Mouse (Mus musculus) MEL (cell line): ENCODE measurements around the gene Enoph1. TPM values are rescaled to one million over a fixed set of nuclear protein-coding genes. Genes with fewer than 3 reads are reported as not detected.

ENCODE experiments used
- DNase-seq: peaks from one replicate; pipeline ENCODE4 v3.0.0; 2011; ENCODE audit warnings: low read depth, low spot score
- H3K27ac ChIP-seq: 2 replicates; pipeline ENCODE4 v1.5.1; 2012; ENCODE audit warnings: low read depth, mild to moderate bottlenecking, control low read depth, low read length, moderate library complexity; ENCODE audit not compliant: control insufficient read depth
- H3K27me3 ChIP-seq, 2 experiments: fragments of 150-350 bp in 1 of 2; sonication (generic) in 1 of 2; 2 replicates each; pipeline ENCODE4 v1.6.1; 2012; ENCODE audit warnings: low read length in 2 of 2, mild to moderate bottlenecking in 2 of 2, improper control_type of control experiment in 1 of 2, moderate library complexity in 1 of 2; ENCODE audit not compliant: insufficient read depth in 2 of 2, control insufficient read depth in 1 of 2
- H3K36me3 ChIP-seq, 2 experiments: 2 replicates each; pipeline ENCODE4 v1.6.1; 2012 to 2014; ENCODE audit warnings: low read length in 2 of 2, improper control_type of control experiment in 1 of 2, inconsistent platforms in 1 of 2, mild to moderate bottlenecking in 1 of 2; ENCODE audit not compliant: insufficient read depth in 2 of 2, control insufficient read depth in 1 of 2
- H3K4me1 ChIP-seq, 2 experiments: fragments of 150-350 bp in 1 of 2; sonication (generic) in 1 of 2; 2 replicates each; pipeline ENCODE4 v1.6.1; 2012; ENCODE audit warnings: low read length in 2 of 2, improper control_type of control experiment in 1 of 2, mild to moderate bottlenecking in 1 of 2; ENCODE audit not compliant: insufficient read depth in 2 of 2, control insufficient read depth in 1 of 2
- H3K4me3 ChIP-seq, 2 experiments: fragments of 150-350 bp in 1 of 2; sonication (generic) in 1 of 2; 2 replicates each; pipeline ENCODE4 v1.5.1; 2012; ENCODE audit warnings: low read depth in 2 of 2, low read length in 2 of 2, mild to moderate bottlenecking in 2 of 2, moderate library complexity in 2 of 2, control low read depth in 1 of 2, improper control_type of control experiment in 1 of 2; ENCODE audit not compliant: control insufficient read depth in 1 of 2, insufficient read depth in 1 of 2
- H3K79me2 ChIP-seq: 2 replicates; pipeline ENCODE4 v1.6.1; 2012; ENCODE audit warnings: mild to moderate bottlenecking, low read length, moderate library complexity; ENCODE audit not compliant: control insufficient read depth, poor library complexity, insufficient read depth
- H3K9ac ChIP-seq: 2 replicates; pipeline ENCODE4 v1.6.1; 2012; ENCODE audit warnings: low read depth, mild to moderate bottlenecking, control low read depth, low read length, moderate library complexity; ENCODE audit not compliant: control insufficient read depth, poor library complexity, severe bottlenecking
- H3K9me3 ChIP-seq: fragments of 150-350 bp; sonication (generic); replicated peaks from 2 replicates; pipeline ENCODE4 v1.6.1; 2012; ENCODE audit warnings: mild to moderate bottlenecking, low read length, improper control_type of control experiment, moderate library complexity; ENCODE audit not compliant: insufficient read depth
- BHLHE40 ChIP-seq: IDR thresholded peaks from 2 replicates; pipeline ENCODE4 v1.6.1; 2012; ENCODE audit warnings: low read depth, mild to moderate bottlenecking, inconsistent platforms, low read length, improper control_type of control experiment, borderline replicate concordance
- CTCF ChIP-seq, 3 experiments: IDR thresholded peaks in 2 of 3; conservative IDR thresholded peaks in 1 of 3; 2 replicates each; pipeline ENCODE4 v1.5.1; 2011 to 2012; ENCODE audit warnings: low read length in 3 of 3, low read depth in 2 of 3, mild to moderate bottlenecking in 2 of 3, improper control_type of control experiment in 1 of 3, inconsistent platforms in 1 of 3, mixed read lengths in 1 of 3, moderate library complexity in 1 of 3; ENCODE audit not compliant: control insufficient read depth in 1 of 3, insufficient read depth in 1 of 3, poor library complexity in 1 of 3, severe bottlenecking in 1 of 3
- ELF1 ChIP-seq: IDR thresholded peaks from 2 replicates; pipeline ENCODE4 v1.6.1; 2014; ENCODE audit warnings: low read depth, mild to moderate bottlenecking, inconsistent platforms, low read length, improper control_type of control experiment, moderate library complexity
- ETS1 ChIP-seq: IDR thresholded peaks from 2 replicates; pipeline ENCODE4 v1.6.1; 2012; ENCODE audit warnings: low read depth, mild to moderate bottlenecking, inconsistent platforms, low read length, improper control_type of control experiment, moderate library complexity
- GATA1 ChIP-seq: IDR thresholded peaks from 2 replicates; pipeline ENCODE4 v1.6.1; 2011; ENCODE audit warnings: low read depth, low read length, improper control_type of control experiment
- MAZ ChIP-seq: IDR thresholded peaks from 2 replicates; pipeline ENCODE4 v1.6.1; 2012; ENCODE audit warnings: low read depth, mild to moderate bottlenecking, inconsistent platforms, low read length, improper control_type of control experiment
- MYB ChIP-seq: IDR thresholded peaks from 2 replicates; pipeline ENCODE4 v1.6.1; 2011; ENCODE audit warnings: mild to moderate bottlenecking, low read depth, low read length, improper control_type of control experiment
- POLR2A ChIP-seq, 2 experiments: IDR thresholded peaks; 2 replicates each; pipeline ENCODE4 v1.6.1; 2011 to 2012; ENCODE audit warnings: low read length in 2 of 2, mild to moderate bottlenecking in 2 of 2, control low read depth in 1 of 2, improper control_type of control experiment in 1 of 2, low read depth in 1 of 2, moderate library complexity in 1 of 2; ENCODE audit not compliant: control insufficient read depth in 1 of 2, insufficient read depth in 1 of 2, poor library complexity in 1 of 2
- RAD21 ChIP-seq: IDR thresholded peaks from 2 replicates; pipeline ENCODE4 v1.6.1; 2011; ENCODE audit warnings: mild to moderate bottlenecking, low read depth, low read length, improper control_type of control experiment
- RCOR1 ChIP-seq: IDR thresholded peaks from 2 replicates; pipeline ENCODE4 v1.6.1; 2012; ENCODE audit warnings: low read depth, mild to moderate bottlenecking, inconsistent platforms, low read length, improper control_type of control experiment
- SMC3 ChIP-seq: IDR thresholded peaks from 2 replicates; pipeline ENCODE4 v1.6.1; 2011; ENCODE audit warnings: low read depth, low read length, improper control_type of control experiment
- TBP ChIP-seq: IDR thresholded peaks from 2 replicates; pipeline ENCODE4 v1.8.0; 2011; ENCODE audit warnings: low read depth, low read length, improper control_type of control experiment
- TCF12 ChIP-seq: IDR thresholded peaks from 2 replicates; pipeline ENCODE4 v1.6.1; 2014; ENCODE audit warnings: low read depth, mild to moderate bottlenecking, inconsistent platforms, low read length, improper control_type of control experiment, moderate library complexity
- USF2 ChIP-seq, 2 experiments: IDR thresholded peaks; 2 replicates each; pipeline ENCODE4 v1.6.1; 2011 to 2012; ENCODE audit warnings: improper control_type of control experiment in 2 of 2, low read length in 2 of 2, borderline replicate concordance in 1 of 2, inconsistent platforms in 1 of 2, low read depth in 1 of 2, mild to moderate bottlenecking in 1 of 2; ENCODE audit not compliant: insufficient read depth in 1 of 2
- ZC3H11A ChIP-seq: IDR thresholded peaks from 2 replicates; pipeline ENCODE4 v1.6.1; 2012; ENCODE audit warnings: low read depth, mild to moderate bottlenecking, inconsistent platforms, low read length, improper control_type of control experiment
- ZMIZ1 ChIP-seq: IDR thresholded peaks from 2 replicates; pipeline ENCODE4 v1.6.1; 2012; ENCODE audit warnings: low read depth, mild to moderate bottlenecking, inconsistent platforms, low read length, improper control_type of control experiment, moderate library complexity
- ZNF384 ChIP-seq: IDR thresholded peaks from 2 replicates; pipeline ENCODE4 v1.6.1; 2012; ENCODE audit warnings: low read depth, mild to moderate bottlenecking, inconsistent platforms, low read length, improper control_type of control experiment
- polyA plus RNA-seq, 2 experiments: library from polyadenylated mRNA; stranded (reverse) in 1 of 2; unstranded in 1 of 2; fragments of >175 nt in 1 of 2; fragments of >200 nt in 1 of 2; gene quantifications; 2 replicates each; pipeline versions ENCODE4 v1.2.1 to v1.2.4; 2012; ENCODE audit warnings: low replicate concordance in 2 of 2, low read depth in 1 of 2; ENCODE audit not compliant: insufficient read length in 2 of 2, insufficient read depth in 1 of 2, missing spikeins in 1 of 2
- total RNA-seq: library from RNA; depleted of rRNA; stranded (reverse); fragments of 300-350 nt; gene quantifications from 2 replicates; pipeline ENCODE4 v1.2.3, GENCODE M21; 2012

Enoph1 gene
- total and polyA plus RNA-seq, 3 experiments = 83.3 to 89.0 TPM; not detected in 1

- TF ChIP-seq RAD21 (no peak), POLR2A (IDR thresholded peaks at IDR 0.05; ENCODE audit: control insufficient read depth in 1 of 2, insufficient read depth in 1 of 2, low read depth in 1 of 2, low read length in 2 of 2, poor library complexity in 1 of 2) (no peak), ELF1 (0 out of 2 replicates have a peak, but pooled peaks have one; percentile 6), RCOR1 (peak; percentile 87), ETS1 (peak; percentile 91), TCF12 (peak; percentile 94), ZC3H11A (no peak)
Observed at GRCm38 (mm10) chr5:100006324-100007039, 33.3 kb upstream of the Enoph1 start (continued).

GRCm38 (mm10) chr5:100007040-100007375 lies 32.8 kb upstream of the Enoph1 start:
- Histone ChIP-seq H3K4me3 (no peak overlapping the region), H3K36me3 (peaks cover 0 to 24% of the 10 kb centered on the region in 2 experiments; a peak in 2 of 4 replicates), H3K9me3 (no peaks in the 10 kb centered on the region), H3K9ac (no peak overlapping the region), H3K27me3 (no peaks in the 10 kb centered on the region), H3K79me2 (no peaks in the 10 kb centered on the region), H3K4me1 (peaks cover 14 to 37% of the 10 kb centered on the region in 2 experiments), H3K27ac (peak overlapping the region; percentile 34)
- DNase-seq = peak; percentile 65
- no peak for TF ChIP-seq ZMIZ1
- no peak for TF ChIP-seq MYB
- peak; percentile 14; the same call in 1 of the 2 replicates for TF ChIP-seq SMC3
- peak in 2 of 3 experiments; percentile 45 to 49; a peak in 4 of 6 replicates for TF ChIP-seq CTCF (IDR thresholded peaks at IDR 0.05 in 2 of 3, conservative IDR thresholded peaks at IDR 0.05 in 1 of 3; ENCODE audit: control insufficient read depth in 1 of 3, insufficient read depth in 1 of 3, low read depth in 2 of 3, low read length in 3 of 3, poor library complexity in 1 of 3, severe bottlenecking in 1 of 3)
- TF ChIP-seq GATA1 = no peak
- 0 out of 2 replicates have a peak, but pooled peaks have one; percentile 4 for TF ChIP-seq RAD21
- TF ChIP-seq TBP = no peak
- peak; percentile 45; the same call in 1 of the 2 replicates for TF ChIP-seq ZNF384
- TF ChIP-seq BHLHE40 = no peak

GRCm38 (mm10) chr5:100008485-100008884 lies 31.3 kb upstream of the Enoph1 start:
- Histone ChIP-seq H3K9me3 (no peaks in the 10 kb centered on the region), H3K27ac (no peak overlapping the region), H3K36me3 (peaks cover 0 to 24% of the 10 kb centered on the region in 2 experiments; a peak in 2 of 4 replicates), H3K79me2 (no peaks in the 10 kb centered on the region), H3K9ac (no peak overlapping the region), H3K27me3 (no peaks in the 10 kb centered on the region), H3K4me3 (no peak overlapping the region), H3K4me1 (peaks cover 14 to 36% of the 10 kb centered on the region in 2 experiments)
- 0 out of 2 replicates have a peak, but pooled peaks have one; percentile 9 for TF ChIP-seq GATA1
- no peak for TF ChIP-seq USF2 (IDR thresholded peaks at IDR 0.05; ENCODE audit: borderline replicate concordance in 1 of 2, insufficient read depth in 1 of 2, low read depth in 1 of 2, low read length in 2 of 2)
- no peak for TF ChIP-seq MAZ
- TF ChIP-seq CTCF (IDR thresholded peaks at IDR 0.05 in 2 of 3, conservative IDR thresholded peaks at IDR 0.05 in 1 of 3; ENCODE audit: control insufficient read depth in 1 of 3, insufficient read depth in 1 of 3, low read depth in 2 of 3, low read length in 3 of 3, poor library complexity in 1 of 3, severe bottlenecking in 1 of 3) = peak; percentile 31 to 52 (median 32)
- DNase-seq = no peak
